In genomic region chrX:59201146-59201545, GRCm38 (mm10) we compare ENCODE assay signal across 17 mouse cellular contexts.
DNase-seq lines count a peak whose midpoint lies in the region; TF ChIP-seq lines count a peak whose summit lies in the region.
"Had no signal": no experiment of that assay in that cellular context is flagged by ENCODE, and none has a peak within 500 bp of the region (broad histone marks: within the 10 kb centered on the region; RNA-seq: fewer than 3 reads in every experiment).

No protein-coding gene starts in this region.

- H3K4me3 ChIP-seq in gastrocnemius, adult 2 months, result no peak overlapping the region

- peak; percentile 93 for DNase-seq in Muller cell, postnatal 12 days (ENCODE audit: inconsistent ontology term)
- peak; percentile 66 for DNase-seq in retina, embryonic 14.5 days (ENCODE audit: low spot score)
- peak; percentile 80 for DNase-seq in retina, postnatal 1 day
- no peak for DNase-seq in gastrocnemius, adult 2 months
- no peak for DNase-seq in layer of hippocampus, adult 18-20 months (ENCODE audit: low spot score in 2 of 2)
- no peak for DNase-seq in urinary bladder, postnatal 14 days (ENCODE audit: low spot score)
- DNase-seq: adrenal gland, adult 2 months; adrenal gland, adult 8-10 months; adrenal gland, postnatal 10 days; adrenal gland, postnatal 14 days; adrenal gland, postnatal 25 days; adrenal gland, postnatal 36 days; B cell, adult 2 months; cerebellum, adult 11 months; cerebellum, adult 11-12 months; cerebellum, adult 18-20 months; cerebellum, adult 2 months had no signal

- TF ChIP-seq CTCF in gastrocnemius, adult 2 months (IDR thresholded peaks at IDR 0.05), result no peak

- H3K27ac ChIP-seq in gastrocnemius, adult 2 months, result no peak overlapping the region

- intact Hi-C loops in gastrocnemius, adult 2 months (cut with DNase I), result no loop called here

Comparison
In these comparisons a context has a peak if more than half of its experiments do, and no peak if none do; other contexts are left out.
1. DNase-seq: peak in Muller cell, postnatal 12 days (single experiment), retina, embryonic 14.5 days (single experiment) and retina, postnatal 1 day (single experiment); none in gastrocnemius, adult 2 months (single experiment), layer of hippocampus, adult 18-20 months (0 of 2) and urinary bladder, postnatal 14 days (single experiment).